Mouse (Mus musculus) kidney, embryonic 16.5 days (tissue): ENCODE results near the gene Iqsec1. TPM values are rescaled to one million over a fixed set of nuclear protein-coding genes. Genes with fewer than 3 reads are reported as not detected.

ENCODE experiments used
- ATAC-seq: fragments of 200-750 bp; cut with Nextera tagmentation; 2 replicates; pipeline ENCODE4 v1.8.0; 2017; ENCODE audit warnings: moderate TSS enrichment; ENCODE audit not compliant: low FRiP score, low TSS enrichment
- H3K27ac ChIP-seq: fragments of 300-500 bp; sonication (generic); 2 replicates; pipeline ENCODE4 v1.5.1; 2014; ENCODE audit warnings: low read length
- H3K27me3 ChIP-seq: fragments of 300-500 bp; sonication (generic); 2 replicates; pipeline ENCODE4 v1.6.1; 2014; ENCODE audit warnings: low read length, control low read depth, mixed read lengths; ENCODE audit not compliant: insufficient read depth
- H3K36me3 ChIP-seq: fragments of 300-500 bp; sonication (generic); 2 replicates; pipeline ENCODE4 v1.6.1; 2014; ENCODE audit warnings: low read length, control low read depth, mixed read lengths; ENCODE audit not compliant: insufficient read depth
- H3K4me1 ChIP-seq: fragments of 300-500 bp; sonication (generic); 2 replicates; pipeline ENCODE4 v1.6.1; 2014; ENCODE audit warnings: low read length, control low read depth, mixed read lengths; ENCODE audit not compliant: insufficient read depth
- H3K4me2 ChIP-seq: fragments of 300-500 bp; sonication (generic); replicated peaks from 2 replicates; pipeline ENCODE4 v1.6.1; 2014; ENCODE audit warnings: low read depth, low read length
- H3K4me3 ChIP-seq: fragments of 300-500 bp; sonication (generic); 2 replicates; pipeline ENCODE4 v1.5.1; 2014; ENCODE audit warnings: mild to moderate bottlenecking, low read length
- H3K9ac ChIP-seq: fragments of 300-500 bp; sonication (generic); replicated peaks from 2 replicates; pipeline ENCODE4 v1.6.1; 2014; ENCODE audit warnings: low read length
- H3K9me3 ChIP-seq: fragments of 300-500 bp; sonication (generic); 2 replicates; pipeline ENCODE4 v1.6.1; 2016; ENCODE audit warnings: low read length, control low read depth
- WGBS: fragments of 180-500 bp; shearing (Covaris S2); extraction: QIAGEN DNeasy Blood & Tissue Kit; methylation state at CpG from one replicate; pipeline ENCODE4 v1.1.7; 2014; 5-methylcytosine and 5-hydroxymethylcytosine counted together
- polyA plus RNA-seq: library from polyadenylated mRNA; unstranded; fragments of >200 nt; fragmentation: Nextera tagmentation; extraction: Ambion mirVana; gene quantifications from 2 replicates; pipeline ENCODE4 v1.2.1, GENCODE M21; 2015

The Iqsec1 gene
- polyA plus RNA-seq, 1 experiment from 2014 or later = 10.5 TPM

DNA sequence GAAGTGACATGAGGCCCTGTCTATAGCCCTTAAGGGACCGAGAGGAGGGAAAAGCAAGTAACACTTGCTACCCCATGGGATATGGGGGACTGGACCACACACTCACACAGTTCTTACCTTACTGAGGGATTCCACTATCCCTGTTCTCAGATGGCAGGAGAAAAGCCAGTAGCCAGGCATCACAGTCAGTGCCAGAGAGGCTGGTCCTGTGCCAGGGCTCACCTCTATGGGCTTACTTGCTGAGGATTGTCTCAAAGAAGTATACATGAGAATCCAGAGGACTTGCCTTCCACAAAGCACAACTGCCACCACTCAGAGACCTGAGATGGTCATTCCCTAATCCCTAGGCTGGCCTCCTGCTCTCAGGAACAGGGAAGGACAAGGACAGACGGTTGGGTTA lies 296.1 kb downstream of the Iqsec1 start:
- no peak for ATAC-seq
- no peak overlapping the region for H3K4me2 ChIP-seq
- H3K36me3 ChIP-seq = peaks cover 47% of the 10 kb centered on the region
- 88% methylated on average over 2 of the region's 2 CpGs for WGBS
- no peaks in the 10 kb centered on the region for H3K9me3 ChIP-seq
- H3K27me3 ChIP-seq = no peaks in the 10 kb centered on the region
- no peak overlapping the region for H3K27ac ChIP-seq
- H3K4me1 ChIP-seq = no peaks in the 10 kb centered on the region
- no peak overlapping the region for H3K4me3 ChIP-seq
- no peak overlapping the region for H3K9ac ChIP-seq

DNA sequence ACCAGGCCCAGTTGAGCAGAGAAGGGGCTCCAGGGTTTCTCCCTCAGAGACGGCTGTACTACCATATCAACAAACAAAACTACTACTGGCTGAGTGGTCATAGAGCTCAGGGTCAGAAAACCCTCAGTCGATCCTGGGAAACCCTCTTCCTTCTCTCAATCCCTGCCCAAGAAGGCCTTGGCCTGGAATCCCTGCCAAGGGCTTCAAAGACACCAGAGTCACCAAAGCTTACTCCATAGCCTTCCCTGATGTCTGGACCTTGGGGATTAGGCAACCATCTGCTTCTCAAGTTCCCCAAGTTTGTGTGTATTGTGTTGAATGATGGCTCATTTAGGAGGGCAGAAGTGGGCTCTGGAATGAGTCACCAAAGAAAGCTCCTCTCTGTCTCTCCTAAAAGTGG lies 296.6 kb downstream of the Iqsec1 start:
- Histone ChIP-seq H3K9ac (no peak overlapping the region), H3K9me3 (no peaks in the 10 kb centered on the region), H3K36me3 (peaks cover 51% of the 10 kb centered on the region), H3K27me3 (no peaks in the 10 kb centered on the region), H3K4me2 (no peak overlapping the region), H3K4me1 (no peaks in the 10 kb centered on the region), H3K4me3 (no peak overlapping the region), H3K27ac (no peak overlapping the region)
- 78% methylated on average over 2 of the region's 2 CpGs for WGBS
- no peak for ATAC-seq

DNA sequence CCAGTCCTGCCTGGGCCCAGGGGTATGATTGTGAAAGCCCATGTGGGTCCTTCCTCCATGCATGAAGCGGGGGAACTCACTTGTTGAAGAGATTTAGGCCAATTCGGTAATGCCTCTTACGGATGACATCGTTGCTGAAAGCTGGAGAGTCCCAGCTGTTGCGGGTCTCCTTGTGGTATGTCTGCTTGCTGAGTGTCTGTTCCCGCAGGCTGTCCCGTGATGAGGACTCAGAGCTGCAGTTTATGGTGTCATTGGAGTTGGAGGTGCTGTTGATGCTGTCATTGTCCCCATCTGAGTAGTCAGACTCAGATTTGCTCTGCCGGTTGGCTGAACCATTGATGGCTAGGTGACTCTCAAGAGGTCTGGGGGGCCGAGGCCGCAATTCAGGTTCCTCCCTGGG lies 299.0 kb downstream of the Iqsec1 start:
- H3K4me2 ChIP-seq = no peak overlapping the region
- H3K27me3 ChIP-seq = no peaks in the 10 kb centered on the region
- H3K9ac ChIP-seq = no peak overlapping the region
- no peaks in the 10 kb centered on the region for H3K4me1 ChIP-seq
- no peaks in the 10 kb centered on the region for H3K9me3 ChIP-seq
- H3K4me3 ChIP-seq = no peak overlapping the region
- WGBS = 84% methylated on average over 10 of the region's 10 CpGs
- peaks cover 52% of the 10 kb centered on the region for H3K36me3 ChIP-seq
- no peak for ATAC-seq
- H3K27ac ChIP-seq = no peak overlapping the region

DNA sequence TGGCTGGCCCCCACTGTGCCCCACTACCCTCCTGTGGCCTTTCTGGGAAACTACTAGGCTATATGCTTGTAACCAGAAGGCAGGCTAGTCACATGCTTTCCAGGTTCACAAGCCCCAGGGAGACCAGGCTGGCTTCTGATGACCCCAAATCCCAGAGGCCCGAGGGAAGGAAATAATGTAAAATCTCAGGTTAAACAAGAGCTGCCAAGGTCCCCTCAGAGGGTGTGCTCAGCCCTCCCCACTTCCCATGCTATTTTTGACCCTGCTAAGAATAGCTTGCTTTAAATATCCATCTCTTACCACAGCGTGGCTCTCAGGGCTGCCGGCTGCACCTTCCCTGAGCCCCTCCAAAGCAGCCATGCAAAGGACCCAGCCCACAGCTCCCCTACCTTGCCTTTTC lies 299.7 kb downstream of the Iqsec1 start:
- H3K4me3 ChIP-seq = no peak overlapping the region
- ATAC-seq = no peak
- no peak overlapping the region for H3K4me2 ChIP-seq
- no peaks in the 10 kb centered on the region for H3K27me3 ChIP-seq
- peaks cover 44% of the 10 kb centered on the region for H3K36me3 ChIP-seq
- no peak overlapping the region for H3K9ac ChIP-seq
- no peak overlapping the region for H3K27ac ChIP-seq
- no peaks in the 10 kb centered on the region for H3K4me1 ChIP-seq
- WGBS = 56% methylated on average over 3 of the region's 3 CpGs
- H3K9me3 ChIP-seq = no peaks in the 10 kb centered on the region

DNA sequence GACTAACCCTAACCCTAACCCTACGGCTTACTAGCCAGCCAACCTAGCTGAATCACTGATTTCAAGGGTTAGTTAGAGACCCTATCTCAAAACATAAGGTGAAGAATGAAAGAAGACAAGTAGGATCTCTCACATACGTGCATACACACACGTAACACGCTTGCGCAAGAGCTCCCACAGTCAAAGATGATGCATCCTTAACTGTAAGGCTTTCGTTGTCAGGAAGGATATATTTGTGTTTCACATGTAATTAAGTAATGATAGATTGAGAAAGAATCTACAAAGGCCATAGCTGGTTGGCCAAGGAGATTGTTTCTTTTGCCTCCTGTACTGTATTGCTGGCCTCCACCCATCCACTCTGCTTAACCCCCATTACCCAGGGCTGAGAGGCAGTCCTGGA lies 300.5 kb downstream of the Iqsec1 start:
- H3K36me3 ChIP-seq = peaks cover 39% of the 10 kb centered on the region
- WGBS = 98% methylated on average over 6 of the region's 6 CpGs

DNA sequence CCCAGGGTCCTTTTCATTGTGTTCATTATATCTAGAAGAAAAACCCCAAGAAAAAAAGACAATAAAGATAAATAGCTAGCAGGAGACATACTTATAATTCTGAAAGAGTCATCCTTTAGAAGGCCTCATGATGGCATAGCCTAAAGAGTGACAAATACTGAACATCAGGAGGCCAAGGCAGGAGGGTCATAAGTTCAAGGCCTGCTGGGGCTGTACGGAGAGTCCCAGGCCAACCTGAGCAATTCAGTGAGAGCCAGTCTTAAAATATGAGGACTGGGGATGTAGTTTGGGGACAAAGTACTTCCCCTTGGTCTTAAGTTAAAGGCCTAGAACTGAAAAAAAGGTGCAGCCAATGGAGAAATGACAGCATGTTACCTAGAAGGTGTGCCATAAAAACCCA lies 301.7 kb downstream of the Iqsec1 start:
- ATAC-seq = no peak
- Histone ChIP-seq H3K9me3 (no peaks in the 10 kb centered on the region), H3K36me3 (peaks cover 33% of the 10 kb centered on the region), H3K9ac (no peak overlapping the region), H3K27ac (no peak overlapping the region), H3K4me3 (no peak overlapping the region), H3K27me3 (no peaks in the 10 kb centered on the region), H3K4me2 (no peak overlapping the region), H3K4me1 (no peaks in the 10 kb centered on the region)
- 79% methylated on average over 1 of the region's 1 CpGs for WGBS

More for the DNA sequence above, 300.5 kb downstream of the Iqsec1 start:
- Histone ChIP-seq H3K9me3 (no peaks in the 10 kb centered on the region), H3K27ac (no peak overlapping the region), H3K4me3 (no peak overlapping the region), H3K4me2 (no peak overlapping the region), H3K9ac (no peak overlapping the region), H3K4me1 (no peaks in the 10 kb centered on the region), H3K27me3 (no peaks in the 10 kb centered on the region)
- ATAC-seq = no peak

DNA sequence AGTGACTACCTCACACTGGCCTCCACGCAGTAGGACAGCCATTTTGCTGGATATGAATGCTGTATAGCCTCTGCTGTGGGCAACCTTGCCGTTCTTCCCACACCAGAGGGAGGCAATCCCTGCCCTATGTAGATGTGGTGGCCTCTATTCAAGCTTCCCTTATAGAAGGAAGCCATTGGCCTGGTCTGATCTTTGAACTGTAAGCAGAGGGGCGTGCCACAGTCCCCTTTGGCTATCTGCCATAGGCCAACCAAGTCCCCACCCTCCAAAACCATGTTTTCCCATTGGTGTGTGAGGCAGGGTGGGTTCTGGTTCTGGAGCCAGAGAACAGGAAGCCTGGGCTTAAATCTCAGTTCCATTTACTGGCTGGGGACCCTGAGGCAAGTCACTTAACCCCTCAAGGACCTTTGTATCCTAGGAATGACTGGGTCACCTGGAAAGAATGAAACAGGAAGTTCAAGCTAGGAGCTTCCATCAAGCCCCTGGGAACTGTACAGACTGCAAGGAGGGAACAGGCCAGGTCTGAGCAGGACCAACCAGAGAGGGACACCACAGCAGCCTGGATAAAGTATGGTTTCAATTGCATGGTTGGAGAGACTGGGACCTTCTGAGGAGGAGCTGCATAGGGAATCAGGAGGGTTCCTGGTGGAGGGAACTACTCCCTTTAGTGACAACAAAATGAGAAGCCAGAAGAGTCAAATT lies 304.5 kb downstream of the Iqsec1 start:
- Histone ChIP-seq H3K27ac (no peak overlapping the region), H3K9me3 (no peaks in the 10 kb centered on the region), H3K36me3 (peaks cover 21% of the 10 kb centered on the region), H3K4me3 (no peak overlapping the region), H3K9ac (no peak overlapping the region), H3K4me2 (no peak overlapping the region), H3K4me1 (peaks cover 11% of the 10 kb centered on the region), H3K27me3 (no peaks in the 10 kb centered on the region)
- 0 out of 2 replicates have a peak, but pooled peaks have one; percentile 21 for ATAC-seq
- 76% methylated on average over 3 of the region's 3 CpGs for WGBS

DNA sequence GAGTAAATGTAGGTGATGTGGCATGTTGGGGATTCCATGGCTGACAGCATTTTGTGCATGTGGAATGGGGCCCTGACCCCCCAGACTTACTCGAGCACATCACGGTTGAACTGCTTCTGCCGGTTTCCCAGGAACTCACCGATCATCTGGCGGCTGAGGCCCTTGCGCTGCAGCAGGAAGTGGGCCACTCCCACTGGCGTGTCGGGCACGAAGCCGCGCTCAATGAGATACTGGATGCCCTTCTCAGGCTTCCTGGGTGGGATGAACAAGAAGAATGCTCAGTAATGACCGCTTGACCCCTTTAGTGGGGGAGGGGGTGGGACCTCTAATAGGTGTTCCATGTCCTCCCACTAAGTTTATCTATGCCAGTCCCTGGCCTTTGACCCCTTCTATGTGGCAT lies 308.1 kb downstream of the Iqsec1 start:
- Histone ChIP-seq H3K9me3 (no peaks in the 10 kb centered on the region), H3K27ac (no peak overlapping the region), H3K36me3 (peaks cover 43% of the 10 kb centered on the region), H3K9ac (no peak overlapping the region), H3K4me2 (no peak overlapping the region), H3K27me3 (no peaks in the 10 kb centered on the region), H3K4me3 (no peak overlapping the region), H3K4me1 (peaks cover 11% of the 10 kb centered on the region)
- WGBS = 62% methylated on average over 12 of the region's 12 CpGs
- ATAC-seq = no peak

DNA sequence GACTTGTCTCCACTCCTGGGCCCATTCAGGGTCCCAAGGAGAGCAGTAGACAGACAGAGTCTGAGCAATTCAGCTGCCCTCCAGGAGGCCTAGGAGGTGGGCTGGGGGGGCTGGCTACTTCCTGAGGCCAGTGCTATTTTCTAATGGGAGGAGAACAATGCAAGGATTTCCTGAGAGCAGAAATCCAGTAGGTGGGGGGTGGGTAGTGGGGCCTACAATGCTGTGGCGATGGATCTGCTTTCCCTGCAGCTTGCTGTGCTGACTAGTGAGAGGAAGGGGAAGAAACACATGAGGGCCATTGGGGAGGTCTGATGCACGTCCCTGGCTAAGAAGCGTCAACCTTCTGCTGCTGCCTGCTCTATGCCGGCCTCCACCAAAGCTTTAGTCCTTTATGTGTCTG lies 309.7 kb downstream of the Iqsec1 start:
- 64% methylated on average over 4 of the region's 4 CpGs for WGBS
- Histone ChIP-seq H3K27me3 (no peaks in the 10 kb centered on the region), H3K4me3 (no peak overlapping the region), H3K9me3 (no peaks in the 10 kb centered on the region), H3K36me3 (peaks cover 57% of the 10 kb centered on the region), H3K4me1 (peaks cover 11% of the 10 kb centered on the region), H3K4me2 (no peak overlapping the region), H3K27ac (peak overlapping the region; percentile 72), H3K9ac (no peak overlapping the region)
- ATAC-seq = no peak; the same call in 1 of the 2 replicates

DNA sequence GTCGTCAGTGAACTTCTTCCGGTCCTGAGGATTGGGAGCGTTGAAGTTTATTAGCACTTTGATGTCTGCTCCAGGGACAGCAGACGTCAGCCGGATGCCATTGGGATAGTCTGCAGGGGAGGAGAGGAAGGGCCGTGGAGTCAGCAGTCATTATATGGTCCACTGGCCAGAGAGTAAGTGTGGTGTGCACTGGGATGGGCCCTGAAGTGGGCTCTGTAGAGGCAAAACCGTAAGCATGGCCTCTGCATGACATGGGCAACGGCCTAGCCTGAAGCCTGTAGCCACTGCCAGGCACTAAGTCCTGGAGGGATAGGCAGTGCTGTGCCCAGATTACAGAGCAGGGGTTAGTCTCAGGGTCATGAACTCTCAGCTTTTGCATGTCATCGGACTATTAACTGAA lies 319.8 kb downstream of the Iqsec1 start:
- H3K36me3 ChIP-seq = peaks cover 82% of the 10 kb centered on the region
- no peaks in the 10 kb centered on the region for H3K27me3 ChIP-seq
- 34% methylated on average over 9 of the region's 9 CpGs for WGBS
- no peak overlapping the region; the same call in 1 of the 2 replicates for H3K9ac ChIP-seq
- ATAC-seq = peak; percentile 60
- no peak overlapping the region for H3K27ac ChIP-seq
- H3K4me2 ChIP-seq = no peak overlapping the region
- H3K4me1 ChIP-seq = peaks cover 5% of the 10 kb centered on the region; the same call in 1 of the 2 replicates
- no peaks in the 10 kb centered on the region for H3K9me3 ChIP-seq
- no peak overlapping the region for H3K4me3 ChIP-seq
